Mouse (Mus musculus): ENCODE data around the gene Cntnap5b. TPM values are rescaled to one million over a fixed set of nuclear protein-coding genes. Genes with fewer than 3 reads are reported as not detected.
A peak's percentile ranks its signal among the peaks of the same experiment; 100 is the strongest.

Gene Cntnap5b
- polyA plus RNA-seq, 1 experiment from 2014 or later = not detected

- no peak for ATAC-seq
- TF ChIP-seq CTCF (IDR thresholded peaks at IDR 0.05) = no peak
- no peaks in the 10 kb centered on the region for H3K27me3 ChIP-seq
- ChIA-PET CTCF (no interaction called here), POLR2A (no interaction called here)
- in situ Hi-C loops (cut with MboI; ENCODE audit: low pct_unique_long_range_greater_than_20kb) = no loop called here
- no peak for DNase-seq (ENCODE audit: low read depth, low spot score)
Observed at GRCm38 (mm10) chr1:100171566-100171965, 399.0 kb downstream of the Cntnap5b start.

GRCm38 (mm10) chr1:100180050-100180449 is 407.5 kb downstream of the Cntnap5b start:
- ATAC-seq (peak; percentile 100), DNase-seq (ENCODE audit: low read depth, low spot score) (peak; percentile 100)
- H3K27me3 ChIP-seq = no peaks in the 10 kb centered on the region
- ChIA-PET CTCF (no interaction called here), POLR2A (no interaction called here)
- no peak for TF ChIP-seq CTCF (IDR thresholded peaks at IDR 0.05)
- in situ Hi-C loops (cut with MboI; ENCODE audit: low pct_unique_long_range_greater_than_20kb) = no loop called here

- in situ Hi-C loops (cut with MboI; ENCODE audit: low pct_unique_long_range_greater_than_20kb) = no loop called here
- ATAC-seq (no peak), DNase-seq (ENCODE audit: low read depth, low spot score) (no peak)
- TF ChIP-seq CTCF (IDR thresholded peaks at IDR 0.05) = peak; percentile 78
- CTCF ChIA-PET = interaction anchor here (0.9 to 1.4 kb wide), 4 partner anchors 9 to 458 kb away, joined by 3 to 7 read pairs (median 5); no protein-coding TSS in a partner anchor
- POLR2A ChIA-PET = no interaction called here
- H3K27me3 ChIP-seq = no peaks in the 10 kb centered on the region
Observed at GRCm38 (mm10) chr1:100231980-100232608, 459.5 kb downstream of the Cntnap5b start.

- in situ Hi-C loops (cut with MboI; ENCODE audit: low pct_unique_long_range_greater_than_20kb) = no loop called here
- no peak for DNase-seq (ENCODE audit: low read depth, low spot score)
- no peaks in the 10 kb centered on the region for H3K27me3 ChIP-seq
- CTCF ChIA-PET = no interaction called here
- TF ChIP-seq CTCF (IDR thresholded peaks at IDR 0.05) = no peak
- POLR2A ChIA-PET = no interaction called here
- no peak for ATAC-seq
Observed at GRCm38 (mm10) chr1:100251964-100252363, 479.4 kb downstream of the Cntnap5b start.

GRCm38 (mm10) chr1:100310687-100311086 is 538.1 kb downstream of the Cntnap5b start:
- ChIA-PET POLR2A (no interaction called here), CTCF (no interaction called here)
- no peak for DNase-seq (ENCODE audit: low read depth, low spot score)
- TF ChIP-seq CTCF (IDR thresholded peaks at IDR 0.05) = no peak
- no peak for ATAC-seq
- in situ Hi-C loops (cut with MboI; ENCODE audit: low pct_unique_long_range_greater_than_20kb) = no loop called here
- no peaks in the 10 kb centered on the region for H3K27me3 ChIP-seq

GRCm38 (mm10) chr1:100331066-100331465 is 558.5 kb downstream of the Cntnap5b start:
- CTCF ChIA-PET = no interaction called here
- no peaks in the 10 kb centered on the region for H3K27me3 ChIP-seq
- ATAC-seq (no peak), DNase-seq (ENCODE audit: low read depth, low spot score) (no peak)
- in situ Hi-C loops (cut with MboI; ENCODE audit: low pct_unique_long_range_greater_than_20kb) = no loop called here
- no peak for TF ChIP-seq CTCF (IDR thresholded peaks at IDR 0.05)
- POLR2A ChIA-PET = no interaction called here

GRCm38 (mm10) chr1:100369415-100370113 is 597.0 kb downstream of the Cntnap5b start:
- no peaks in the 10 kb centered on the region for H3K27me3 ChIP-seq
- POLR2A ChIA-PET = no interaction called here
- in situ Hi-C loops (cut with MboI; ENCODE audit: low pct_unique_long_range_greater_than_20kb) = no loop called here
- CTCF ChIA-PET = interaction anchor here (0.8 kb wide), 1 partner anchor 13 kb away, joined by 4 read pairs; no protein-coding TSS in a partner anchor
- no peak for TF ChIP-seq CTCF (IDR thresholded peaks at IDR 0.05)
- no peak for ATAC-seq
- DNase-seq (ENCODE audit: low read depth, low spot score) = no peak

- in situ Hi-C loops (cut with MboI; ENCODE audit: low pct_unique_long_range_greater_than_20kb) = no loop called here
- ATAC-seq (no peak), DNase-seq (ENCODE audit: low read depth, low spot score) (no peak)
- no peaks in the 10 kb centered on the region for H3K27me3 ChIP-seq
- POLR2A ChIA-PET = no interaction called here
- TF ChIP-seq CTCF (IDR thresholded peaks at IDR 0.05) = no peak
- CTCF ChIA-PET = no interaction called here
Observed at GRCm38 (mm10) chr1:100386252-100386651, 613.7 kb downstream of the Cntnap5b start.

GRCm38 (mm10) chr1:100394034-100394433 is 621.5 kb downstream of the Cntnap5b start:
- CTCF ChIA-PET = no interaction called here
- ATAC-seq = no peak
- in situ Hi-C loops (cut with MboI; ENCODE audit: low pct_unique_long_range_greater_than_20kb) = no loop called here
- no peak for TF ChIP-seq CTCF (IDR thresholded peaks at IDR 0.05)
- no peak for DNase-seq (ENCODE audit: low read depth, low spot score)
- POLR2A ChIA-PET = no interaction called here
- no peaks in the 10 kb centered on the region for H3K27me3 ChIP-seq

GRCm38 (mm10) chr1:100416658-100417224 is 644.2 kb downstream of the Cntnap5b start:
- no peaks in the 10 kb centered on the region for H3K27me3 ChIP-seq
- in situ Hi-C loops (cut with MboI; ENCODE audit: low pct_unique_long_range_greater_than_20kb) = no loop called here
- CTCF ChIA-PET = no interaction called here
- ATAC-seq (no peak), DNase-seq (ENCODE audit: low read depth, low spot score) (no peak)
- no peak for TF ChIP-seq CTCF (IDR thresholded peaks at IDR 0.05)
- POLR2A ChIA-PET = no interaction called here

- DNase-seq (ENCODE audit: low read depth, low spot score) = no peak
- ChIA-PET CTCF (no interaction called here), POLR2A (no interaction called here)
- ATAC-seq = no peak
- in situ Hi-C loops (cut with MboI; ENCODE audit: low pct_unique_long_range_greater_than_20kb) = no loop called here
- no peaks in the 10 kb centered on the region for H3K27me3 ChIP-seq
- no peak for TF ChIP-seq CTCF (IDR thresholded peaks at IDR 0.05)
Observed at GRCm38 (mm10) chr1:100430038-100430774, 657.6 kb downstream of the Cntnap5b start.

Measured in Patski (cell line).